Mouse (Mus musculus): ENCODE measurements around the gene Akap8.

- TF ChIP-seq CTCF (IDR thresholded peaks at IDR 0.05; ENCODE audit: insufficient read depth, low read depth, low read length) (no peak), POLR2A (IDR thresholded peaks at IDR 0.05; ENCODE audit: insufficient read depth, low read depth, low read length) (no peak)
These were observed 63.6 kb downstream of the Akap8 start for GRCm38 (mm10) chr17:32257452-32257851.
